Mouse (Mus musculus) kidney, postnatal 0 days (tissue): ENCODE results near the gene Cbx5. TPM values are rescaled to one million over a fixed set of nuclear protein-coding genes. Genes with fewer than 3 reads are reported as not detected.

Experiments used
- ATAC-seq: fragments of 200-750 bp; cut with Nextera tagmentation; replicated peaks from 2 replicates; pipeline ENCODE4 v1.8.0; 2017; ENCODE audit warnings: low read depth, moderate number of reproducible peaks, moderate TSS enrichment, moderate library complexity; ENCODE audit not compliant: low FRiP score
- DNase-seq: peaks from one replicate; pipeline ENCODE4 v3.0.0-alpha.2; 2016; ENCODE audit warnings: low spot score
- H3K27ac ChIP-seq: fragments of 300-500 bp; sonication (generic); 2 replicates; pipeline ENCODE4 v1.5.1; 2014; ENCODE audit warnings: mild to moderate bottlenecking
- H3K27me3 ChIP-seq: fragments of 300-500 bp; sonication (generic); 2 replicates; pipeline ENCODE4 v1.6.1; 2014; ENCODE audit warnings: low read length, mixed read lengths; ENCODE audit not compliant: insufficient read depth
- H3K36me3 ChIP-seq: fragments of 300-500 bp; sonication (generic); 2 replicates; pipeline ENCODE4 v1.6.1; 2014; ENCODE audit warnings: low read length, mixed read lengths; ENCODE audit not compliant: insufficient read depth
- H3K4me1 ChIP-seq: fragments of 300-500 bp; sonication (generic); replicated peaks from 2 replicates; pipeline ENCODE4 v1.6.1; 2014; ENCODE audit warnings: antibody characterized with exemption, low read length, mixed read lengths; ENCODE audit not compliant: insufficient read depth
- H3K4me2 ChIP-seq: fragments of 300-500 bp; sonication (generic); 2 replicates; pipeline ENCODE4 v1.6.1; 2014; ENCODE audit warnings: mild to moderate bottlenecking, low read length, moderate library complexity, mixed read lengths
- H3K4me3 ChIP-seq: fragments of 300-500 bp; sonication (generic); replicated peaks from 2 replicates; pipeline ENCODE4 v1.5.1; 2014; ENCODE audit warnings: low read depth, low read length
- H3K9ac ChIP-seq: fragments of 300-500 bp; sonication (generic); 2 replicates; pipeline ENCODE4 v1.6.1; 2014; ENCODE audit warnings: low read depth, low read length
- H3K9me3 ChIP-seq: fragments of 300-500 bp; sonication (generic); replicated peaks from 2 replicates; pipeline ENCODE4 v1.6.1; 2016; ENCODE audit warnings: low read length, inconsistent platforms, mixed read lengths
- CTCF ChIP-seq: IDR thresholded peaks from 2 replicates; pipeline ENCODE4 v1.5.1; 2016; ENCODE audit warnings: antibody characterized with exemption, low read depth, mild to moderate bottlenecking, moderate library complexity
- WGBS: fragments of 180-500 bp; shearing (Covaris S2); extraction: QIAGEN DNeasy Blood & Tissue Kit; methylation state at CpG from one replicate; pipeline ENCODE4 v1.1.7; 2014; 5-methylcytosine and 5-hydroxymethylcytosine counted together
- polyA plus RNA-seq: library from polyadenylated mRNA; unstranded; fragments of >200 nt; fragmentation: Nextera tagmentation; extraction: Ambion mirVana; gene quantifications from 2 replicates; pipeline ENCODE4 v1.2.1, GENCODE M21; 2015

Cbx5 gene
- polyA plus RNA-seq, 1 experiment from 2014 or later = 62.0 TPM

DNA sequence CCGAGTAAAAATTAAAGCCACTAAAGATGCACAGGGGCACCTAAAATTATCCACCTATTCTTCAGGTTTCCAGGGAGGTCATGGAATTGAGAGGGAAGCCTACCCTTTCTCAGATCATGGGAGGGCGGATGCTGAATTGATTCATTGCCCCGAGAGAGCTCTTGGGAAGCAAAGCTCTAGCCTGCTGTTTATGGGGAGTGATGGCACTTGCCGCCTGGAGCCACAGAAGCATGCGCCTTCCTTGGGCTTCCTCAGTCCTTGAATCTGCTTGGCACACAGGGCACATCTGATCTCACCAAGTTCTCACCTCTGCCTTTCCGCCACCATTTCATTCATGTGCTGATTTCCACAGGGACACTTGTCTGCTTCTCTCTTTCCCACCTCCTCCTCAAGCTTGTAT is 51.8 kb downstream of the Cbx5 start:
- no peak for TF ChIP-seq CTCF

GRCm38 (mm10) chr15:103185462-103186198 is 54.0 kb downstream of the Cbx5 start:
- H3K9me3 ChIP-seq = no peaks in the 10 kb centered on the region
- no peak overlapping the region for H3K9ac ChIP-seq
- 46% methylated on average over 19 of the region's 19 CpGs for WGBS
- no peaks in the 10 kb centered on the region for H3K27me3 ChIP-seq
- ATAC-seq (no peak), DNase-seq (peak; percentile 80)
- H3K4me2 ChIP-seq = no peak overlapping the region
- H3K4me3 ChIP-seq = no peak overlapping the region
- H3K4me1 ChIP-seq = peaks cover 12% of the 10 kb centered on the region
- no peak overlapping the region for H3K27ac ChIP-seq
- no peaks in the 10 kb centered on the region for H3K36me3 ChIP-seq
- peak; percentile 76 for TF ChIP-seq CTCF

More for the DNA sequence above, 51.8 kb downstream of the Cbx5 start:
- no peak overlapping the region for H3K4me2 ChIP-seq
- DNase-seq (no peak), ATAC-seq (no peak)
- H3K4me1 ChIP-seq = peaks cover 12% of the 10 kb centered on the region
- no peaks in the 10 kb centered on the region for H3K27me3 ChIP-seq
- no peak overlapping the region for H3K9ac ChIP-seq
- 0 out of 2 replicates have a peak, but pooled peaks cover 5% of the 10 kb centered on the region for H3K36me3 ChIP-seq
- H3K27ac ChIP-seq = no peak overlapping the region
- no peaks in the 10 kb centered on the region for H3K9me3 ChIP-seq
- H3K4me3 ChIP-seq = no peak overlapping the region
- WGBS = 55% methylated on average over 6 of the region's 6 CpGs

GRCm38 (mm10) chr15:103183651-103184610 is 55.7 kb downstream of the Cbx5 start:
- Histone ChIP-seq H3K4me2 (peak overlapping the region; percentile 75), H3K27ac (no peak overlapping the region; the same call in 1 of the 2 replicates), H3K4me1 (peaks cover 7% of the 10 kb centered on the region; the same call in 1 of the 2 replicates), H3K36me3 (no peaks in the 10 kb centered on the region), H3K9me3 (no peaks in the 10 kb centered on the region), H3K9ac (peak overlapping the region; percentile 9; the same call in 1 of the 2 replicates), H3K27me3 (no peaks in the 10 kb centered on the region), H3K4me3 (0 out of 2 replicates have a peak overlapping the region, but pooled peaks have one; percentile 32)
- peak; percentile 58 for TF ChIP-seq CTCF
- peak; percentile 57 for DNase-seq
- WGBS = 11% methylated on average over 25 of the region's 25 CpGs
- 0 out of 2 replicates have a peak, but pooled peaks have one; percentile 14 for ATAC-seq

GRCm38 (mm10) chr15:103183135-103183534 is 56.5 kb downstream of the Cbx5 start:
- no peaks in the 10 kb centered on the region for H3K36me3 ChIP-seq
- no peaks in the 10 kb centered on the region for H3K27me3 ChIP-seq
- under 1% methylated on average over 21 of the region's 21 CpGs for WGBS
- H3K9me3 ChIP-seq = no peaks in the 10 kb centered on the region
- ATAC-seq (peak; percentile 26), DNase-seq (peak; percentile 90)
- H3K4me1 ChIP-seq = peaks cover 8% of the 10 kb centered on the region; the same call in 1 of the 2 replicates
- TF ChIP-seq CTCF = peak; percentile 78
- peak overlapping the region; percentile 53; the same call in 1 of the 2 replicates for H3K9ac ChIP-seq
- H3K4me2 ChIP-seq = peak overlapping the region; percentile 75
- H3K27ac ChIP-seq = no peak overlapping the region; the same call in 1 of the 2 replicates
- peak overlapping the region; percentile 32 for H3K4me3 ChIP-seq

GRCm38 (mm10) chr15:103182166-103182790 is 57.3 kb downstream of the Cbx5 start:
- DNase-seq = peak; percentile 90
- Histone ChIP-seq H3K36me3 (no peaks in the 10 kb centered on the region), H3K27ac (no peak overlapping the region), H3K9ac (0 out of 2 replicates have a peak overlapping the region, but pooled peaks have one; percentile 41), H3K4me1 (peaks cover 17% of the 10 kb centered on the region), H3K9me3 (no peaks in the 10 kb centered on the region), H3K4me2 (peak overlapping the region; percentile 75), H3K4me3 (peak overlapping the region; percentile 32), H3K27me3 (no peaks in the 10 kb centered on the region)
- TF ChIP-seq CTCF = peak; percentile 100
- ATAC-seq = peak; percentile 48
- WGBS = under 1% methylated on average over 37 of the region's 48 CpGs
